Mouse (Mus musculus) CH12F3 (cell line): ENCODE measurements at regions not wholly inside any gene's neighbourhood (a gene's known extent, or its start where the extent isn't known, plus 50 kb on each side); places are given as distances from the start of the nearest gene placed in this dataset.
"Not testable (repeated sequence)": the region's sequence is repeated elsewhere in the genome, so short reads cannot be mapped to it uniquely, and the experiment has no call there.

Source experiments
- in situ Hi-C: fragments of 300-500 bp; cut with MboI; formaldehyde crosslinking; loops from 2 replicates; pipeline ENCODE4 v1.14.3; 2020; ENCODE audit warnings: low sequenced_read_pairs

GRCm38 (mm10) chr13:82039623-82040022 lies 256.7 kb downstream of the Cetn3 start:
- in situ Hi-C loops = no loop called here

- in situ Hi-C loops = no loop called here
Measured at GRCm38 (mm10) chr13:82058131-82058731, 275.4 kb downstream of the Cetn3 start.

- in situ Hi-C loops = no loop called here
Measured at GRCm38 (mm10) chr13:82058872-82059271, 276.0 kb downstream of the Cetn3 start.

- in situ Hi-C loops = no loop called here
Measured at GRCm38 (mm10) chr13:82059498-82059897, 276.6 kb downstream of the Cetn3 start.

- in situ Hi-C loops = not testable (repeated sequence)
Measured at GRCm38 (mm10) chr13:82063880-82064279, 281.0 kb downstream of the Cetn3 start.

- in situ Hi-C loops = no loop called here
Measured at GRCm38 (mm10) chr13:82066174-82066573, 283.3 kb downstream of the Cetn3 start.

GRCm38 (mm10) chr13:82066674-82067270 lies 283.9 kb downstream of the Cetn3 start:
- in situ Hi-C loops = no loop called here

- in situ Hi-C loops = no loop called here
Measured at GRCm38 (mm10) chr13:82072449-82072848, 289.6 kb downstream of the Cetn3 start.

GRCm38 (mm10) chr13:82073343-82073742 lies 290.5 kb downstream of the Cetn3 start:
- in situ Hi-C loops = no loop called here

GRCm38 (mm10) chr13:82081375-82081774 lies 298.5 kb downstream of the Cetn3 start:
- in situ Hi-C loops = no loop called here

GRCm38 (mm10) chr13:82087635-82088034 lies 304.8 kb downstream of the Cetn3 start:
- in situ Hi-C loops = no loop called here

- in situ Hi-C loops = no loop called here
Measured at GRCm38 (mm10) chr13:82092186-82092585, 309.3 kb downstream of the Cetn3 start.

GRCm38 (mm10) chr13:82106032-82106431 lies 323.2 kb downstream of the Cetn3 start:
- in situ Hi-C loops = no loop called here

GRCm38 (mm10) chr13:82129777-82130735 lies 347.2 kb downstream of the Cetn3 start:
- in situ Hi-C loops = no loop called here
